Mouse (Mus musculus) ES-E14 (cell line): ENCODE data around the gene Tnks1bp1. TPM values are rescaled to one million over a fixed set of nuclear protein-coding genes. Genes with fewer than 3 reads are reported as not detected.

Source experiments
- DNase-seq: peaks from one replicate; pipeline ENCODE4 v3.0.0-alpha.2; 2013; ENCODE audit warnings: low read depth, low spot score
- H3K27ac ChIP-seq: 2 replicates; pipeline ENCODE4 v1.5.1; 2012; ENCODE audit warnings: low read depth, mild to moderate bottlenecking, low read length, moderate library complexity, mixed read lengths; ENCODE audit not compliant: poor library complexity, insufficient read depth, severe bottlenecking
- H3K36me3 ChIP-seq: 2 replicates; pipeline ENCODE4 v1.6.1; 2012; ENCODE audit warnings: mild to moderate bottlenecking, low read length, moderate library complexity, mixed read lengths; ENCODE audit not compliant: control insufficient read depth, poor library complexity, insufficient read depth, severe bottlenecking
- H3K4me1 ChIP-seq, 2 experiments: fragments of 150-350 bp in 1 of 2; sonication (generic) in 1 of 2; 2 replicates each; pipeline ENCODE4 v1.6.1; 2012; ENCODE audit warnings: low read length in 2 of 2, mild to moderate bottlenecking in 1 of 2, mixed read lengths in 1 of 2; ENCODE audit not compliant: control insufficient read depth in 2 of 2, insufficient read depth in 2 of 2, poor library complexity in 1 of 2
- H3K4me3 ChIP-seq, 2 experiments: fragments of 150-350 bp in 1 of 2; sonication (generic) in 1 of 2; 2 replicates each; pipeline ENCODE4 v1.5.1; 2012; ENCODE audit warnings: low read length in 2 of 2, low read depth in 1 of 2, mild to moderate bottlenecking in 1 of 2, mixed read lengths in 1 of 2; ENCODE audit not compliant: insufficient read depth in 1 of 2, poor library complexity in 1 of 2, severe bottlenecking in 1 of 2
- H3K9ac ChIP-seq: 2 replicates; pipeline ENCODE4 v1.6.1; 2012; ENCODE audit warnings: low read depth, mild to moderate bottlenecking, low read length, mixed read lengths; ENCODE audit not compliant: poor library complexity, insufficient read depth, severe bottlenecking
- H3K9me3 ChIP-seq: fragments of 150-350 bp; sonication (generic); 2 replicates; pipeline ENCODE4 v1.6.1; 2012; ENCODE audit warnings: low read depth, mild to moderate bottlenecking, low read length; ENCODE audit not compliant: control insufficient read depth, insufficient read depth
- CHD2 ChIP-seq: IDR thresholded peaks from 2 replicates; pipeline ENCODE4 v1.6.1; 2014; ENCODE audit warnings: mild to moderate bottlenecking, low read depth, low read length, inconsistent platforms
- HCFC1 ChIP-seq: IDR thresholded peaks from 2 replicates; pipeline ENCODE4 v1.6.1; 2012; ENCODE audit warnings: low read length, inconsistent platforms, borderline replicate concordance; ENCODE audit not compliant: insufficient read depth
- MAFK ChIP-seq: IDR thresholded peaks from 2 replicates; pipeline ENCODE4 v1.6.1; 2014; ENCODE audit warnings: mild to moderate bottlenecking, low read depth, low read length, inconsistent platforms; ENCODE audit not compliant: insufficient read depth
- ZC3H11A ChIP-seq: IDR thresholded peaks from 2 replicates; pipeline ENCODE4 v1.6.1; 2012; ENCODE audit warnings: low read depth, mild to moderate bottlenecking, inconsistent platforms, low read length, borderline replicate concordance
- ZNF384 ChIP-seq: IDR thresholded peaks from 2 replicates; pipeline ENCODE4 v1.6.1; 2012; ENCODE audit warnings: low read depth, low read length, inconsistent platforms
- in situ Hi-C, 2 experiments: fragments of 600-800 bp; cut with MboI; formaldehyde crosslinking; loops; one replicate each; pipeline ENCODE4 v1.15.1; 2025; ENCODE audit warnings: low sequenced_read_pairs in 2 of 2, inconsistent platforms in 1 of 2; ENCODE audit not compliant: unreplicated experiment in 2 of 2
- total RNA-seq: library from RNA; depleted of rRNA; stranded (reverse); fragments of 300-350 nt; gene quantifications from 2 replicates; pipeline ENCODE4 v1.2.3, GENCODE M21; 2012; rRNA removed

The Tnks1bp1 gene
- 36.7 and 61.9 TPM in 2 replicates for total RNA-seq

DNA sequence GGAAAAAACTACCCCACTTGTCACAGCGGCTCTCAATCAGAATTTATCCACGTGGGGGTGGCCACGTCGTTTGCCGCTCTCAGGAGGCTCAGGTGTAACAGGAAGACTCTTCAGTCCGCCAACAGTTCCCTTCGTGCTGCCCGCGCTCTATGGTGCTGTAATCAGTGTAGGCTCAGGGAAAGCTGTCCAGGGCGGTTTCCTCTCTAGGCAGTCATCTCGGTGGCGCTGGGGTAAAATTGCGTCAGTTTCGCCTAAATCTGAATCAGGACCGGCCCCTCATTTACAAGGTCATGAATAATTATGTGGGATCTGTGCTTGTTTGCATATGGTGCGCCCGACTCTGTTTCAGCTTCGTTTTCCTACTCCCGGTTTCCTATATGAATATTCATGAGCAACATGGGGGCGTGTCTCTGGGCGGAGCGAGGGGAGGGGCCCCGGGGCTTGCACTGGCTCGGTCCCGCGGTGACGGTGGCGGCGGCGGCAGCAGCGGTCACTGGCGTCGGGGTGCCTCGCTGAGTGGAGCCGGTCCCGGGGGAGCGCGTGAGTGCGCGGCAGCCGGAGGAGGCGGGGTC lies at the start of gene Tnks1bp1:
Gene Tnks1bp1, plus strand, starts transcription at position 427 of the 572 bp plus-strand sequence.
- TF ChIP-seq ZNF384 (no peak), HCFC1 (peak; percentile 63; the same call in 1 of the 2 replicates)
- Histone ChIP-seq H3K4me1 (peaks cover 5 to 25% of the 10 kb centered on the region in 2 experiments; a peak in 3 of 4 replicates), H3K9me3 (no peaks in the 10 kb centered on the region), H3K4me3 (peak within 1 kb of the TSS; percentile 86 to 88), H3K27ac (peak within 1 kb of the TSS; percentile 60), H3K36me3 (peaks cover 44% of the 10 kb centered on the region), H3K9ac (peak within 1 kb of the TSS; percentile 72)
- in situ Hi-C loops: no loop called here
- peak; percentile 87 for DNase-seq

DNA sequence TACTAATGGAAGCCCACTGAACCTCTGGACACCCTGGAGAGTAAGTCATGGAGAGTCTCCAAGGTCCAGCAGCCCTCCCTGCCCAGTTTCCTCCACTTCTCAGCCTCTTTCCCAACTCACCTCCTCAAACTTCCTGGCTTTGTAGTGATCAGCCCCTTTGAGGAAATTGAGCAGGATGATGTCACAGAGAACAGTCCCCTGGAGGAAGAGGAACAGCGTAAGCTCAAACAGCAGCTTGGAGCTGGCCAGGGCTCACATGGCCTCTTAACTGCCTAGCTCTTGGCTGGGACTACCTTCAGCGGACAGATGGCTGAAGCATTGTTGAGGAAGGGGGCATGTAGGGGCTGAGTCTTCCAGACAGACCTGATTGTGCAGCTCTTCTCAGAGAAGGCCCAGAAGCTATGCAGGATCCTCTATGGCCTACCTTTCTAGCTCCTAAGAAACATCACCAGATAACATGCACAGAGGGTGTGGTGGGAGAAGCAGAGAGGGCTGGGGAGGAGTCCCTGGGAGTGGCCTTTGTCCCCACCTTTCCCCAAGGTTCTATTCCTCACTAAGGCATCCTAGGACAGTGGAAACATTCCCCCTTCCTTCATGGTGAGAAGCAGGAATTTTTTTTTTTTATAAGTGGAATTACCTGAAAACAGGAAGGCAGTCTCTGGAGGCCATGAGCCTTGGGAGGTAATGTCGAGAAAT lies 48.2 kb upstream of the Tnks1bp1 start:
- Histone ChIP-seq H3K36me3 (no peaks in the 10 kb centered on the region), H3K4me3 (no peak overlapping the region), H3K4me1 (peaks cover 2% of the 10 kb centered on the region in 2 experiments; a peak in 2 of 4 replicates), H3K27ac (no peak overlapping the region), H3K9ac (no peak overlapping the region), H3K9me3 (no peaks in the 10 kb centered on the region)
- no peak for TF ChIP-seq CHD2
- TF ChIP-seq ZC3H11A: no peak
- no peak for TF ChIP-seq MAFK
- no peak for TF ChIP-seq HCFC1
- no peak for TF ChIP-seq ZNF384
- no peak for DNase-seq
- in situ Hi-C loops: no loop called here

DNA sequence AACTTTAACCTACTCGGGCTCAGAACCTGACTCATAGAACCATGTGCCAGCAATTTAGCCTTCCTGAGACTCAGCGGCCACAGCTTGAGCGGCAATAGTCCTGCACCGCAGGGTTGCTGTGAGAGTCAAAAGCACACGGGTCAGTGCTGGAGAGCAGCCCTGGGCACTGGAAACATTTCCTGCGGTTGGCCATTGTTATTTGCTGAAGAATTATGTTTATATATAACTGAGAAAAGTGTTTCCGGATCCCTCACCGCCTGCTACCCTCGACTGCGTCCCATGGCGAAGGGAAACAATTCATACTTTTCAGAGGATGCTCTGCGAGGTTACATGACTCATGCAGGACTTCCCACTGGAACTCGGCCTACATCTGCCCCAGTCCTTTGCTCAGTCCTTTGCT lies 46.3 kb upstream of the Tnks1bp1 start:
- in situ Hi-C loops: no loop called here
- H3K9me3 ChIP-seq: no peaks in the 10 kb centered on the region
- no peak overlapping the region for H3K4me3 ChIP-seq
- no peak for DNase-seq
- no peak overlapping the region for H3K9ac ChIP-seq
- TF ChIP-seq HCFC1 (no peak), ZNF384 (no peak), CHD2 (no peak), MAFK (no peak), ZC3H11A (no peak)
- no peaks in the 10 kb centered on the region for H3K36me3 ChIP-seq
- no peaks in the 10 kb centered on the region; a peak in 1 of 4 replicates for H3K4me1 ChIP-seq
- H3K27ac ChIP-seq: no peak overlapping the region

DNA sequence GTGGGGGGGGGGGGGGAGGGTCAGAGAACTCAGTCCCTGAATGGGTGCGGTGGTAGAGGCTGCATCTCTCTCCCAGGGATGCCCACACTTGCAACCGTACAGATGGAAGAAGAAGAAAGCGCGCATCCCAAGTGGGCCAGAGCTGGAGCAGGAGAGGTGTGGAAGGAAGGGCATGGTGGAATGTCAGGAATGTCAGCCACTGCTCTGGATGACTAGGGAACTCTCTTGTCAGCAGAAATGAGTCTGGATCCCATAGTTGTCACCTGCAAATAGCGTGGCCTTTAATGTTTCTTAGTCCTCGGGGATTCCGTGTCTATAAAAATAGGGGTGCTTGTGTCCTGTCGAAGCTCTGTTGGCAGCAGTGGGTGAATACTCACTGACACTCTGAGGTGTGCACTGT lies 45.2 kb upstream of the Tnks1bp1 start:
- TF ChIP-seq MAFK: peak; percentile 69
- TF ChIP-seq ZC3H11A: no peak
- TF ChIP-seq HCFC1: no peak
- no peak for TF ChIP-seq ZNF384
- TF ChIP-seq CHD2: no peak
- H3K9me3 ChIP-seq: no peaks in the 10 kb centered on the region

More for the DNA sequence above, 45.2 kb upstream of the Tnks1bp1 start:
- no peak overlapping the region for H3K27ac ChIP-seq
- no peak overlapping the region for H3K4me3 ChIP-seq
- H3K36me3 ChIP-seq: no peaks in the 10 kb centered on the region
- H3K9ac ChIP-seq: no peak overlapping the region
- H3K4me1 ChIP-seq: no peaks in the 10 kb centered on the region; a peak in 1 of 4 replicates
- in situ Hi-C loops: no loop called here
- peak; percentile 11 for DNase-seq
